Mouse (Mus musculus): ENCODE measurements around the gene Sbno2.

The Sbno2 gene

GRCm38 (mm10) chr10:80121639-80122038 is 16.3 kb upstream of the Sbno2 start:
- no peak for DNase-seq

- DNase-seq = no peak
Measured at GRCm38 (mm10) chr10:80120146-80120545, 14.8 kb upstream of the Sbno2 start.

GRCm38 (mm10) chr10:80118552-80118951 is 13.2 kb upstream of the Sbno2 start:
- DNase-seq = peak; percentile 23

GRCm38 (mm10) chr10:80117736-80118135 is 12.4 kb upstream of the Sbno2 start:
- DNase-seq = no peak

- DNase-seq = no peak
Measured at GRCm38 (mm10) chr10:80116927-80117691, 11.7 kb upstream of the Sbno2 start.

GRCm38 (mm10) chr10:80116563-80116926 is 11.2 kb upstream of the Sbno2 start:
- no peak for DNase-seq

GRCm38 (mm10) chr10:80115944-80116335 is 10.6 kb upstream of the Sbno2 start:
- DNase-seq = no peak

- DNase-seq = peak; percentile 99
Measured at GRCm38 (mm10) chr10:80115290-80115943, 10.0 kb upstream of the Sbno2 start, which contains the start of gene Stk11. Stk11 (plus strand) TSS chr10:80115803.

GRCm38 (mm10) chr10:80114341-80115284 is 9.2 kb upstream of the Sbno2 start:
- peak; percentile 91 for DNase-seq

GRCm38 (mm10) chr10:80107678-80108077 is 2.3 kb upstream of the Sbno2 start:
- DNase-seq = no peak

- DNase-seq = no peak
Measured at GRCm38 (mm10) chr10:80105926-80106325, 555 bp upstream of the Sbno2 start.

GRCm38 (mm10) chr10:80104181-80104580 is 1.2 kb downstream of the Sbno2 start:
- no peak for DNase-seq

GRCm38 (mm10) chr10:80103032-80103431 is 2.3 kb downstream of the Sbno2 start:
- no peak for DNase-seq

- DNase-seq = peak; percentile 79
Measured at GRCm38 (mm10) chr10:80102216-80102915, 3.0 kb downstream of the Sbno2 start.

GRCm38 (mm10) chr10:80100982-80101381 is 4.4 kb downstream of the Sbno2 start:
- no peak for DNase-seq

GRCm38 (mm10) chr10:80098630-80099029 is 6.7 kb downstream of the Sbno2 start:
- no peak for DNase-seq

- no peak for DNase-seq
Measured at GRCm38 (mm10) chr10:80097275-80097674, 8.1 kb downstream of the Sbno2 start.

GRCm38 (mm10) chr10:80095547-80095946 is 9.8 kb downstream of the Sbno2 start:
- DNase-seq = no peak

- no peak for DNase-seq
Measured at GRCm38 (mm10) chr10:80094684-80095083, 10.7 kb downstream of the Sbno2 start.

GRCm38 (mm10) chr10:80094085-80094484 is 11.3 kb downstream of the Sbno2 start:
- DNase-seq = no peak

GRCm38 (mm10) chr10:80092690-80093089 is 12.7 kb downstream of the Sbno2 start:
- no peak for DNase-seq

- DNase-seq = no peak
Measured at GRCm38 (mm10) chr10:80091527-80091926, 13.8 kb downstream of the Sbno2 start.

- no peak for DNase-seq
Measured at GRCm38 (mm10) chr10:80089146-80089545, 16.2 kb downstream of the Sbno2 start.
